Mouse (Mus musculus) ES-Bruce4 (cell line): ENCODE data around the gene Sfxn3.

ENCODE experiments used
- CTCF ChIP-seq: IDR thresholded peaks from one replicate; pipeline ENCODE4 v1.8.1; 2011; ENCODE audit warnings: low read depth, low read length
- EP300 ChIP-seq: IDR thresholded peaks from 2 replicates; pipeline ENCODE4 v1.6.1; 2011; ENCODE audit warnings: low read depth, low read length; ENCODE audit not compliant: insufficient read depth

DNA sequence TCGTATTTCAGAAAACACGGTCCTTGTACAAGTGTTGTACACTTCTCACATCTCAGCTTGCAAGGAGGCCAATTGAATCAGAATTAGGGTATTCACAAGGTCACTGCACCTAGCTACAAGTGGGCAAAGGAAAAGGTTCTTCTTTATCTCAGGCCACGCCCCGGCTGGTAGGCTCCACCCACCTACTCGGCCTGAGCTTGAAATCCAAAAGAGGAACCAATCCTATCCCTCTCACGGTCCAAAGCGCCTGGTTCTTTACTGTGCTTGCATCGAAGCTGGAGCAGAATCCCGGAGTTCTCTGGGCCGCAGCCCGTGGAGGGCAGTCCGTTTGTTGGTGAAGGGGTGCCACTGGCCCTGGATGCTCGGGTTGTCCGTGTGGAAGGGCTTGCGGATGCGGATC, 41.9 kb upstream of the Sfxn3 start, which contains the start of gene Twnk:
- TF ChIP-seq CTCF (no peak), EP300 (no peak)
